Mouse (Mus musculus) spleen, adult 2 months (tissue): ENCODE results near the gene Pdk4.

Source experiments
- CTCF ChIP-seq: fragments of 200-500 bp; IDR thresholded peaks from 2 replicates; pipeline ENCODE4 v1.5.1; 2011; ENCODE audit warnings: mild to moderate bottlenecking, inconsistent platforms; ENCODE audit not compliant: insufficient read depth, insufficient read length, insufficient replicate concordance; ENCODE audit errors: extremely low read depth
- POLR2A ChIP-seq: fragments of 200-500 bp; IDR thresholded peaks from 2 replicates; pipeline ENCODE4 v1.6.1; 2011; ENCODE audit warnings: low read depth, low read length, inconsistent platforms

- TF ChIP-seq CTCF (no peak), POLR2A (no peak)
These were observed 21.0 kb upstream of the Pdk4 start for GRCm38 (mm10) chr6:5517091-5517490.
